Mouse (Mus musculus) forebrain, embryonic 14.5 days (tissue): Measurements from ENCODE around the gene Yars. TPM values are rescaled to one million over a fixed set of nuclear protein-coding genes. Genes with fewer than 3 reads are reported as not detected.

Experiments used
- ATAC-seq: fragments of 200-750 bp; cut with Nextera tagmentation; 2 replicates; pipeline ENCODE4 v1.8.0; 2017; ENCODE audit warnings: mild to moderate bottlenecking, moderate library complexity
- DNase-seq: peaks from one replicate; pipeline ENCODE4 v3.0.0-alpha.2; 2015; ENCODE audit warnings: low spot score
- H3K27ac ChIP-seq: fragments of 300-500 bp; sonication (generic); 2 replicates; pipeline ENCODE4 v1.5.1; 2014; ENCODE audit warnings: low read depth, mild to moderate bottlenecking, control low read depth, low read length, moderate library complexity
- H3K27me3 ChIP-seq: fragments of 300-500 bp; sonication (generic); replicated peaks from 2 replicates; pipeline ENCODE4 v1.6.1; 2014; ENCODE audit warnings: low read length, control low read depth, mixed read lengths; ENCODE audit not compliant: control insufficient read depth, insufficient read depth
- H3K36me3 ChIP-seq: fragments of 300-500 bp; sonication (generic); 2 replicates; pipeline ENCODE4 v1.6.1; 2014; ENCODE audit warnings: low read length, control low read depth; ENCODE audit not compliant: control insufficient read depth, insufficient read depth
- H3K4me1 ChIP-seq: fragments of 300-500 bp; sonication (generic); 2 replicates; pipeline ENCODE4 v1.6.1; 2014; ENCODE audit warnings: antibody characterized with exemption, low read length, control low read depth; ENCODE audit not compliant: control insufficient read depth, insufficient read depth
- H3K4me2 ChIP-seq: fragments of 300-500 bp; sonication (generic); 2 replicates; pipeline ENCODE4 v1.6.1; 2014; ENCODE audit warnings: mild to moderate bottlenecking, control low read depth, low read length
- H3K4me3 ChIP-seq: fragments of 300-500 bp; sonication (generic); 2 replicates; pipeline ENCODE4 v1.5.1; 2014; ENCODE audit warnings: low read depth, low read length, control low read depth
- H3K9ac ChIP-seq: fragments of 300-500 bp; sonication (generic); 2 replicates; pipeline ENCODE4 v1.6.1; 2014; ENCODE audit warnings: mild to moderate bottlenecking, low read length, control low read depth, moderate library complexity
- H3K9me3 ChIP-seq: fragments of 300-500 bp; sonication (generic); replicated peaks from 2 replicates; pipeline ENCODE4 v1.6.1; 2016; ENCODE audit warnings: low read length, control low read depth, mixed read lengths; ENCODE audit not compliant: control insufficient read depth
- WGBS: fragments of 180-500 bp; shearing (Covaris S2); extraction: QIAGEN DNeasy Blood & Tissue Kit; methylation state at CpG from one replicate; pipeline ENCODE4 v1.1.7; 2014; 5-methylcytosine and 5-hydroxymethylcytosine counted together
- polyA plus RNA-seq: library from polyadenylated mRNA; unstranded; fragments of >200 nt; fragmentation: Nextera tagmentation; extraction: Ambion mirVana; gene quantifications from 2 replicates; pipeline ENCODE4 v1.2.1, GENCODE M21; 2014

The Yars gene
- polyA plus RNA-seq, 1 experiment from 2014 or later, result 110 TPM

GRCm38 (mm10) chr4:129172529-129172928 is 17.0 kb upstream of the Yars start:
- H3K9me3 ChIP-seq, result no peaks in the 10 kb centered on the region
- 83% methylated on average over 1 of the region's 1 CpGs for WGBS
- H3K4me1 ChIP-seq, result no peaks in the 10 kb centered on the region
- H3K4me3 ChIP-seq, result no peak overlapping the region
- H3K9ac ChIP-seq, result no peak overlapping the region
- H3K27ac ChIP-seq, result no peak overlapping the region
- DNase-seq (no peak), ATAC-seq (no peak)
- no peaks in the 10 kb centered on the region for H3K27me3 ChIP-seq
- H3K4me2 ChIP-seq, result no peak overlapping the region
- H3K36me3 ChIP-seq, result peaks cover 56% of the 10 kb centered on the region

GRCm38 (mm10) chr4:129179560-129179959 is 10.0 kb upstream of the Yars start:
- H3K36me3 ChIP-seq, result peaks cover 54% of the 10 kb centered on the region
- WGBS, result 53% methylated on average over 1 of the region's 1 CpGs

GRCm38 (mm10) chr4:129188041-129188659 is 1.4 kb upstream of the Yars start:
- Histone ChIP-seq H3K27ac (peak overlapping the region; percentile 89; the same call in 1 of the 2 replicates), H3K36me3 (peaks cover 6% of the 10 kb centered on the region; the same call in 1 of the 2 replicates)

More at GRCm38 (mm10) chr4:129179560-129179959, 10.0 kb upstream of the Yars start:
- Histone ChIP-seq H3K4me1 (no peaks in the 10 kb centered on the region), H3K27me3 (no peaks in the 10 kb centered on the region), H3K4me3 (no peak overlapping the region), H3K9me3 (no peaks in the 10 kb centered on the region), H3K9ac (no peak overlapping the region), H3K27ac (no peak overlapping the region), H3K4me2 (no peak overlapping the region)
- DNase-seq (peak; percentile 58), ATAC-seq (no peak)

DNA sequence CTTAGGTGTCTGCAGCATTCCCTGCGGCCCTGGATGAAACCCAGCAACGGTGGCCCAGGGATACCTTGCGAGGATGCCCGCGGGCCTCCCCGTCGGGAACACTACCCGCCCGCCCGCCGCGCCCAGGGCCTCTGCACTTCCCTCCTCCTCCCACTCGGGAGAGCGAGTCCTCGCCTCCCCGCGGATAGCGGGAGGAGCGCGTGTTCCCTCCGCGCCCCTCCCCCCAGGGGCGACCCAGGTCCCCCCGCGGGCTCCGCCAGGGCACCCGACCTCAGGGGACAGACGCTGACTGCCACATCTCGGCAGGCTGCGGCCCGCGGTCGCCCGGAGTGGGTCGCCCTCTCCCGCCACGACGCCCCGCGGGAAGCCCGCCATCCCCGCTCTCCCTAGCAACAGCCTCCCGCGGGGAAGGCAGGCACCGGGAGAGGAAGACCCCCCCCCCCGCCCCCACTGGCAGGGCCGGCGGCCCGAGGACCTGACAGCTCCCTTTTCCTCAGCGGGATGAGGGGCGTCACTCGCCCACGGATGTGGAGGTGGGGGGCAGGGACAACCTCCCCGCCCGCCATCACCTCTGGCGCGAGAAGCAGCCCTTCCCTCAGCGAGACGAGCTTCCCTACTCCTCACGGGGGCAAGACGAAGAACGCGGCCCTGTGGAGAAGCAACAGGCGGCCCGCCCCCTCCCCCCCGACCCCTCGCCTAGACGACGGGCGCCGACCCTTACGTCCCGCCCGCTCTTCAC is 588 bp upstream of the Yars start:
- peak overlapping the region; percentile 77 for H3K4me3 ChIP-seq
- H3K27ac ChIP-seq, result peak overlapping the region; percentile 89
- H3K9ac ChIP-seq, result peak overlapping the region; percentile 79
- peaks cover 8% of the 10 kb centered on the region; the same call in 1 of the 2 replicates for H3K36me3 ChIP-seq
- ATAC-seq (peak; percentile 76), DNase-seq (peak; percentile 66)
- H3K27me3 ChIP-seq, result no peaks in the 10 kb centered on the region
- peaks cover 12% of the 10 kb centered on the region for H3K4me1 ChIP-seq
- 1% methylated on average over 54 of the region's 74 CpGs for WGBS
- peak overlapping the region; percentile 82 for H3K4me2 ChIP-seq
- no peaks in the 10 kb centered on the region for H3K9me3 ChIP-seq

More at GRCm38 (mm10) chr4:129188041-129188659, 1.4 kb upstream of the Yars start:
- Histone ChIP-seq H3K4me1 (peaks cover 12% of the 10 kb centered on the region), H3K27me3 (no peaks in the 10 kb centered on the region), H3K9ac (peak overlapping the region; percentile 79), H3K4me3 (peak overlapping the region; percentile 77), H3K9me3 (no peaks in the 10 kb centered on the region), H3K4me2 (peak overlapping the region; percentile 82)
- DNase-seq (no peak), ATAC-seq (no peak)
- 32% methylated on average over 5 of the region's 5 CpGs for WGBS

DNA sequence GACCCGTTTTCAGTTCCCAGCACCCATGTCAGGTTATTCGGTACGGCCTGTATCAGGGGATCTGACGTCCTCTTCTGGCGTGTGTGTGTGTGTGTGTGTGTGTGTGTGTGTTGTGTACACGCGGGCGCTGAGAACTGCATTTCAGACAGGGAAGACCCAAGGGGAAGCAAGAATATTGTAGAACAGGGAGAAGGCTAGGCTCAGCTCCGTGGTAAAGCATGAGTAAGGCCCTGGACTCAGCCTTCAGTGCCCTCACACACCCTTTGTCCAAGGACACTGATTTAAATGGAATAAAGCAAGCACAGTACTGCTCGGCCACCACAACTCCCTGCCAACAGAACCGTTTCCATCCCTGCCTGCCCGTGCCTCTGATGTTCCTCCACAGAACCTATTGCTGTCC is 978 bp downstream of the Yars start:
- peak overlapping the region; percentile 82; the same call in 1 of the 2 replicates for H3K27ac ChIP-seq
- ATAC-seq (no peak), DNase-seq (peak; percentile 16)
- peak overlapping the region; percentile 77 for H3K4me3 ChIP-seq
- H3K4me1 ChIP-seq, result peaks cover 12% of the 10 kb centered on the region
- no peaks in the 10 kb centered on the region for H3K27me3 ChIP-seq
- H3K36me3 ChIP-seq, result peaks cover 15% of the 10 kb centered on the region
- peak overlapping the region; percentile 82 for H3K4me2 ChIP-seq
- peak overlapping the region; percentile 88 for H3K9ac ChIP-seq
- no peaks in the 10 kb centered on the region for H3K9me3 ChIP-seq
- under 1% methylated on average over 12 of the region's 12 CpGs for WGBS

- Histone ChIP-seq H3K36me3 (peaks cover 23% of the 10 kb centered on the region), H3K9ac (no peak overlapping the region), H3K4me1 (peaks cover 12% of the 10 kb centered on the region), H3K27ac (no peak overlapping the region), H3K4me2 (no peak overlapping the region), H3K27me3 (no peaks in the 10 kb centered on the region), H3K4me3 (no peak overlapping the region), H3K9me3 (no peaks in the 10 kb centered on the region)
- 82% methylated on average over 5 of the region's 5 CpGs for WGBS
- DNase-seq (no peak), ATAC-seq (no peak)
Measured at GRCm38 (mm10) chr4:129191691-129192090, 2.1 kb downstream of the Yars start.

DNA sequence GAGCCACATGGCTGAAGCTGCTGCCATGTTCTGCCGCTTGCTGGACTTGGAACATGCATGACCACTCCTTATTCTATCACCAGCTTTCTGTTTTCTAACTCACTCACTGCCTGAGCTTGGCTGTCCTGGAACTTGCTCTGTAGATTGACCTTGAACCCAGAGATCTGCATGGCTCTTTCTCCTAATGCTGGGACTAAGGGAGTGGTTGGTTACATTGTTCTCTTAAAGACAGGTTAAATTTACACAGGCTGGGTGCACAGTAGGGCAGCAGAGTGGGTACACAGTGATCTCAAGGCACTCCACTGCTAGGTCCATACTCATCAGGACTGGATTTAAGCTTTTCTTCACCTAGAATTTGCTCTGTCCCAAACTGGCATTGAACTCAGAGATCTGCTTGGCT is 4.7 kb downstream of the Yars start:
- H3K9me3 ChIP-seq, result no peaks in the 10 kb centered on the region
- DNase-seq, result no peak
- no peak for ATAC-seq
- H3K36me3 ChIP-seq, result peaks cover 41% of the 10 kb centered on the region
- no peak overlapping the region for H3K27ac ChIP-seq
- H3K27me3 ChIP-seq, result no peaks in the 10 kb centered on the region
- H3K4me1 ChIP-seq, result peaks cover 9% of the 10 kb centered on the region
- no peak overlapping the region for H3K4me2 ChIP-seq
- WGBS, result 100% methylated on average over 1 of the region's 1 CpGs
- no peak overlapping the region for H3K4me3 ChIP-seq
- no peak overlapping the region for H3K9ac ChIP-seq

DNA sequence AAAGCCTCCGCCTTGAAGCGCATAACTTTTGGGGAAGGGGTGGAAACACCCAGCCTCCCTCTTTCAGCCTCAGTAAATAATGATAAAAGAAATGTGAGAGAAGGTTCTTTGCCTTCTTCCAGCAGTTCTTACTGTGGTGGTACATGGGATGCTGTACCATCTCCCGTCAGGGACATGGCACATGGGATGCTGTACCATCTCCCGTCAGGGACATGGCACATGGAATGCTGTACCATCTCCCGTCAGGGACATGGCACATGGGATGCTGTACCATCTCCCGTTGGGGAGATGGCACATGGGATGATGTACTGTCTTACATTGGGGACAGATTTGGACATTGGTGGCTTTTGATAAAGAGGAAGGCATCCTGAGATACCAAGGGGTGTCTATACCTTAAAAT is 8.0 kb downstream of the Yars start:
- Histone ChIP-seq H3K9ac (no peak overlapping the region), H3K36me3 (peaks cover 69% of the 10 kb centered on the region), H3K27ac (no peak overlapping the region), H3K27me3 (no peaks in the 10 kb centered on the region), H3K4me3 (no peak overlapping the region), H3K4me1 (no peaks in the 10 kb centered on the region), H3K4me2 (no peak overlapping the region), H3K9me3 (no peaks in the 10 kb centered on the region)
- WGBS, result 97% methylated on average over 6 of the region's 6 CpGs
- DNase-seq, result no peak
- no peak for ATAC-seq

- WGBS, result 93% methylated on average over 10 of the region's 10 CpGs
- peaks cover 92% of the 10 kb centered on the region for H3K36me3 ChIP-seq
Measured at GRCm38 (mm10) chr4:129204655-129205054, 15.1 kb downstream of the Yars start.

More at GRCm38 (mm10) chr4:129204655-129205054, 15.1 kb downstream of the Yars start:
- no peak overlapping the region for H3K4me3 ChIP-seq
- H3K9me3 ChIP-seq, result no peaks in the 10 kb centered on the region
- H3K9ac ChIP-seq, result no peak overlapping the region
- H3K27me3 ChIP-seq, result no peaks in the 10 kb centered on the region
- DNase-seq, result no peak
- no peak overlapping the region for H3K27ac ChIP-seq
- no peak overlapping the region for H3K4me2 ChIP-seq
- H3K4me1 ChIP-seq, result no peaks in the 10 kb centered on the region
- no peak for ATAC-seq
